Mouse (Mus musculus): ENCODE results near the gene Cpn2.

Gene Cpn2

GRCm38 (mm10) chr16:30234636-30235546 lies 32.4 kb downstream of the Cpn2 start:
- DNase-seq = peak; percentile 21

- DNase-seq = no peak
Observed at GRCm38 (mm10) chr16:30234077-30234476, 33.2 kb downstream of the Cpn2 start.

GRCm38 (mm10) chr16:30231882-30232604 lies 35.3 kb downstream of the Cpn2 start:
- DNase-seq = no peak

- no peak for DNase-seq
Observed at GRCm38 (mm10) chr16:30227352-30227751, 39.9 kb downstream of the Cpn2 start.

DNA sequence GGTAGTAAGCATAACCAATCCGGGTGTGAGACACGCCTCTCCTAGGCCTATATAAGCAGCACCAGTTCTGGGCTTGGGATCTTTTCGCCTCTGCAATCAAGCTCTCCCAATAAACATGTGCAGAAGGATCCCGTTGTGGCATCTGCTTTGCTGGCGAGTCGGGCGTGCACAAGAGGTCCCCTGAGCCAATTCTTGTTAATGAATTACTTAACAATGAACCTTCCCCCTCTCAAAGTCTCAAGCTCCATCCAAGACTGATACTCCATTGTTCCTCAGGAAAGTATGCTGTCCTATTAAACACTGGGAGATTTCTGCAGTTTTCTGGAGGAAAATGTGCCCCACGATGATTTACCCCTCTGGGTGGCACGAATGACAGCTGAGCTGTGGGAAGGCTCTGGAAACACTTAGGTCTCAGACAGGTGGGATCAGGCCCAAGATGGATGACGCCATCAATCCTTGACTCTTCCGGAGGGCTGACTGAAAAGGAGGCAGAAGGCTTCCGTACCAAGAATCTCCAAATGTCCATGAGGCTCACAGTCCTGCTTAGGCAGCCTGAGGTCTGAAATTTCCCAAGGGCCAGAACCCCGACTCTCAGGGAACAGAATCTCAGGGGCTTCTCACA lies 46.0 kb downstream of the Cpn2 start:
- DNase-seq = no peak

DNA sequence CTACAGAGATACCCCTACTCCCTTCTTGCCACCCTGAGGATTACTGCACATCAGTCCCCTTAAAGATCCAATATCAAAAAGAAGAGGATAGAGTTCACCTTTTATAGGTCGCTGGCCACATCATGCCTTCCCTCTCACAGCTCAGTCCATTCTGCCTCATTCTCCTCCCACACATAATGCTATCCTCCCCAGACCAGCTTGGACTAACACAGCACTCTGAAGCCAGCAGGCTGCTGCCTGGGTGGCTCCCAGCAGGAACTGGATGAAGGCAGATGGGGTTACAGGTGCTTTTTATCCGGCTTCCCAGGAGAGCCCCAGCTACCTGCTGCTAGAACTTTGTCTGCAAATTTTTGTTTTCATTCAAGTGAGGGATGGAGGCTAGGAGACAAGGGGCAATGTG lies 51.5 kb downstream of the Cpn2 start:
- DNase-seq = no peak

DNA sequence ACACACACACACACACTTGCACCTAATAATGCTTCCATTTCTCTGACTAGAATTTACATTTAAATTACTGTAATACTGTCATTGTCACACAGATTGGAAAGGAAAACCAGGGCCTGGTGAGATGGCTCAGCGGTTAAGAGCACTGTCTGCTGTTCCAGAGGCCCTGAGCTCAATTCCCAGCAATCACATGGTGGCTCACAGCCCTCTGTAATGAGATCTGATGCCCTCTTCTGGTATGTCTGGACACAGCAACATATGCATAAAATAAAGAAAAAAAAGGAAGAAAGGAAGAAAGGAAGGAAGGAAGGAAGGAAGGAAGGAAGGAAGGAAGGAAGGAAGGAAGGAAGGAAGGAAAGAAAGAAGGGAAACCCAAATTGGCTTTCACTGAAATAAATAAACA lies 53.7 kb downstream of the Cpn2 start:
- no peak for DNase-seq

GRCm38 (mm10) chr16:30212035-30212434 lies 55.3 kb downstream of the Cpn2 start:
- DNase-seq = no peak

DNA sequence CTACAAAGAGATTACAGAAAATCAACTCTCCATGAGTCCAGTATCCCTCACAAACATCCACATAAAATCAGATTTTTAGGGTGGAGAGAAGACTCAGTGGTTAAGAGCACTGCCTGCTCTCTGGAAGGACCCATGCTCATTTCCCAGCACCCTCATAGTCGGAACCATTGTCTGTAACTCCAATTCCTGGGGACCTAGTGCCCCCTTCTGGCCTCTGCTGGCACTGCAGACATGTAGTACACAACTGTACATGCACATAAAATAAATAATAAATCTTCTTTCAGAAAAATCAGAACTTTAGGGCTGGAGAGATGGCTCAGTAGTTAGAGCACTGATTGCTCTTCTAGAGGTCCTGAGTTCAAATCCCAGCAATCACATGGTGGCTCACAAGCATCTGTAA lies 58.0 kb downstream of the Cpn2 start:
- no peak for DNase-seq

DNA sequence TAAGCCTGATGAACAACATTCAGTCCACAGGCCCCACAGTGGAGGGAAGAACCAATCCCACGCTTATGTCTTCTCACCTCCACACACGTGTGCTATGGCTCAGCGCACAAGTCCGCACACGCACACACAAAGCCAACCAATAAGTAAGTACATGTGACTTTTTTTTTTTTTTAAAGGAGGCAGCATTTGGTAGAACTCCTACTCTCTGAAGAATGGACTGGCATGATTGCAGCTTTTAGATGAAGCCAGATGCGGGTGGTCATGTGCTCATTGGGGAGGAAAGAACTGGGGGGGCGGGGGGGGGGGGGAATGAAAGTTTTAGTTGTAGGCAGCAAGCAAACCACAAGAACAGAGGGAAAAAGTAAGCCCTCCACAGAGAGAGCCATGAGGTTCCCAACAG lies 59.3 kb downstream of the Cpn2 start:
- DNase-seq = no peak

DNA sequence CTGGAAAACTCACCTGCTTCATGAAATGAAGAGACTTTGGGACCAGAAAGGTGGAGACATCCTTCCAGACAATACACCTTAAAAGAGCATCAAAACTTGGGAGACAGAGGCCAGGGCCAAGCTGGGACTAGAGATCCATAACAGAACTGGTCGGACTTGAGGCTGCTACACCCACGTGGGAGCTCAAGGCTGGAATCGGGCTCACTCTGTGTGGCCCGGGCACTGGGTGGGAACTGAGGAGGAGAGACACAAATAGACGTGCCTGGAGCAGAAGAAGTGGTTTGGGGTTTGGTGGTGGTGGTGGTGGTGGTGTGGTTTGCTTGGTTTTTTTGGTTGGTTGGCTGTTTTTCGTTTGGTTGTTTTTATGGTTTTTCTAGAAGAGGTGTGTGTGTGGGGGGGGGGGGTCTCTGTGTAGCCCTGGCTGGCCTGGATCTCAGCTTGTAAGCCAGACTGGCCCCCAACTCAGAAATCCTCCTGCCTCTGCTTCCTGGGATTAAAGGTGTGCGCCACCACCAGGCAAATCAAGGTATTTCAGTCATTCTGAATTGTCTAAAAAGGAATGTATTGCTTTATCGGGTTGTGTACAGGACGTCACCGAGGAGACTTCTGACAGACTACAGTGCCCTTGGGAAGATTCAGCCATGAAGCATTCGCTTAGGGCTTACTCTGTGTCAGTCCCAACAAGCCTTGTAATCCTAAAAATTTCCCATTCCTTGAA lies 60.0 kb downstream of the Cpn2 start:
- no peak for DNase-seq

All from cerebellum, adult 9-10 months (tissue).